Mouse (Mus musculus) fibroblast of lung, adult 2 months (primary cell): ENCODE measurements around the gene Abhd15.
"Not testable (repeated sequence)": the region's sequence is repeated elsewhere in the genome, so short reads cannot be mapped to it uniquely, and the experiment has no call there.

Experiments used
- DNase-seq: peaks from one replicate; pipeline ENCODE4 v3.0.0-alpha.2; 2011; ENCODE audit warnings: low read depth

Abhd15 gene

GRCm38 (mm10) chr11:77512891-77513810 is 1.8 kb upstream of the Abhd15 start:
- DNase-seq = no peak

- DNase-seq = no peak
These were observed 1.1 kb upstream of the Abhd15 start for GRCm38 (mm10) chr11:77513811-77514170.

- no peak for DNase-seq
These were observed 565 bp upstream of the Abhd15 start for GRCm38 (mm10) chr11:77514281-77514831.

- no peak for DNase-seq
These were observed 974 bp downstream of the Abhd15 start, which contains the start of gene Trp53i13 for GRCm38 (mm10) chr11:77515637-77516552. Gene Trp53i13, minus strand, starts transcription at chr11:77515980.

- no peak for DNase-seq
These were observed 1.9 kb downstream of the Abhd15 start for GRCm38 (mm10) chr11:77516553-77517425.

- DNase-seq = no peak
These were observed 3.3 kb downstream of the Abhd15 start for GRCm38 (mm10) chr11:77518051-77518798.

- DNase-seq = no peak
These were observed 4.1 kb downstream of the Abhd15 start, which contains the start of gene Gm10392 for GRCm38 (mm10) chr11:77519043-77519442. Gene Gm10392, minus strand, starts transcription at chr11:77519198.

GRCm38 (mm10) chr11:77520601-77521529 is 5.9 kb downstream of the Abhd15 start:
- DNase-seq = no peak

GRCm38 (mm10) chr11:77525804-77526486 is 11.0 kb downstream of the Abhd15 start:
- no peak for DNase-seq

- not testable (repeated sequence) for DNase-seq
These were observed 13.5 kb downstream of the Abhd15 start for GRCm38 (mm10) chr11:77528420-77528819.

GRCm38 (mm10) chr11:77529644-77530043 is 14.7 kb downstream of the Abhd15 start:
- DNase-seq = no peak

GRCm38 (mm10) chr11:77530862-77531261 is 15.9 kb downstream of the Abhd15 start:
- DNase-seq = no peak

- no peak for DNase-seq
These were observed 17.4 kb downstream of the Abhd15 start for GRCm38 (mm10) chr11:77532202-77532846.

- DNase-seq = peak; percentile 10
These were observed 30.3 kb downstream of the Abhd15 start for GRCm38 (mm10) chr11:77545261-77545660.

GRCm38 (mm10) chr11:77585201-77585600 is 70.3 kb downstream of the Abhd15 start:
- DNase-seq = no peak
